Mouse (Mus musculus) forebrain, embryonic 13.5 days (tissue): ENCODE measurements around the gene Nrap. TPM values are rescaled to one million over a fixed set of nuclear protein-coding genes. Genes with fewer than 3 reads are reported as not detected.

Experiments used
- ATAC-seq: fragments of 200-750 bp; cut with Nextera tagmentation; 2 replicates; pipeline ENCODE4 v1.8.0; 2017
- H3K27ac ChIP-seq: fragments of 300-500 bp; sonication (generic); 2 replicates; pipeline ENCODE4 v1.5.1; 2015; ENCODE audit warnings: inconsistent platforms, mild to moderate bottlenecking, moderate library complexity
- H3K27me3 ChIP-seq: fragments of 300-500 bp; sonication (generic); 2 replicates; pipeline ENCODE4 v1.6.1; 2015; ENCODE audit warnings: mild to moderate bottlenecking, inconsistent platforms
- H3K36me3 ChIP-seq: fragments of 300-500 bp; sonication (generic); 2 replicates; pipeline ENCODE4 v1.6.1; 2015; ENCODE audit warnings: mild to moderate bottlenecking, inconsistent platforms; ENCODE audit not compliant: poor library complexity, severe bottlenecking
- H3K4me1 ChIP-seq: fragments of 300-500 bp; sonication (generic); 2 replicates; pipeline ENCODE4 v1.6.1; 2015; ENCODE audit warnings: inconsistent platforms
- H3K4me2 ChIP-seq: fragments of 300-500 bp; sonication (generic); 2 replicates; pipeline ENCODE4 v1.6.1; 2015; ENCODE audit warnings: inconsistent platforms, mild to moderate bottlenecking, moderate library complexity
- H3K4me3 ChIP-seq: fragments of 300-500 bp; sonication (generic); 2 replicates; pipeline ENCODE4 v1.5.1; 2015; ENCODE audit warnings: mild to moderate bottlenecking, inconsistent platforms
- H3K9ac ChIP-seq: fragments of 300-500 bp; sonication (generic); 2 replicates; pipeline ENCODE4 v1.6.1; 2015; ENCODE audit warnings: mild to moderate bottlenecking, inconsistent platforms
- H3K9me3 ChIP-seq: fragments of 300-500 bp; sonication (generic); replicated peaks from 2 replicates; pipeline ENCODE4 v1.6.1; 2016; ENCODE audit warnings: inconsistent platforms
- WGBS: fragments of 180-500 bp; shearing (Covaris S2); methylation state at CpG from one replicate; pipeline ENCODE4 v1.1.7; 2015; 5-methylcytosine and 5-hydroxymethylcytosine counted together
- polyA plus RNA-seq: library from polyadenylated mRNA; unstranded; fragments of >200 nt; fragmentation: Nextera tagmentation; extraction: Ambion mirVana; gene quantifications from 2 replicates; pipeline ENCODE4 v1.2.1, GENCODE M21; 2015

Nrap gene
- polyA plus RNA-seq, 1 experiment from 2014 or later, result 0.30 TPM

GRCm38 (mm10) chr19:56395183-56395935, 5.5 kb upstream of the Nrap start:
- Histone ChIP-seq H3K27ac (no peak overlapping the region), H3K4me3 (no peak overlapping the region), H3K4me2 (no peak overlapping the region), H3K9ac (no peak overlapping the region), H3K36me3 (no peaks in the 10 kb centered on the region), H3K9me3 (no peaks in the 10 kb centered on the region), H3K27me3 (peaks cover 24% of the 10 kb centered on the region), H3K4me1 (peaks cover 18% of the 10 kb centered on the region)
- ATAC-seq, result no peak
- 90% methylated on average over 16 of the region's 16 CpGs for WGBS

- WGBS, result 86% methylated on average over 9 of the region's 9 CpGs
- Histone ChIP-seq H3K4me1 (peaks cover 18% of the 10 kb centered on the region), H3K4me2 (no peak overlapping the region), H3K36me3 (no peaks in the 10 kb centered on the region), H3K9me3 (no peaks in the 10 kb centered on the region), H3K4me3 (no peak overlapping the region), H3K27me3 (peaks cover 24% of the 10 kb centered on the region), H3K9ac (no peak overlapping the region), H3K27ac (no peak overlapping the region)
- ATAC-seq, result no peak
Observed at GRCm38 (mm10) chr19:56393311-56393866, 3.6 kb upstream of the Nrap start.

- no peaks in the 10 kb centered on the region for H3K36me3 ChIP-seq
- no peak overlapping the region for H3K4me2 ChIP-seq
- no peak for ATAC-seq
- peaks cover 4% of the 10 kb centered on the region for H3K4me1 ChIP-seq
- peaks cover 20% of the 10 kb centered on the region for H3K27me3 ChIP-seq
- H3K9ac ChIP-seq, result no peak overlapping the region
- WGBS, result 84% methylated on average over 6 of the region's 6 CpGs
- no peak overlapping the region for H3K27ac ChIP-seq
- no peaks in the 10 kb centered on the region for H3K9me3 ChIP-seq
- H3K4me3 ChIP-seq, result no peak overlapping the region
Observed at GRCm38 (mm10) chr19:56391307-56392046, 1.6 kb upstream of the Nrap start.

GRCm38 (mm10) chr19:56389176-56389575, 661 bp downstream of the Nrap start:
- no peaks in the 10 kb centered on the region for H3K36me3 ChIP-seq
- no peak for ATAC-seq
- no peaks in the 10 kb centered on the region for H3K4me1 ChIP-seq
- WGBS, result 89% methylated on average over 11 of the region's 11 CpGs
- H3K4me3 ChIP-seq, result no peak overlapping the region
- no peaks in the 10 kb centered on the region for H3K9me3 ChIP-seq
- H3K27ac ChIP-seq, result no peak overlapping the region
- no peak overlapping the region for H3K4me2 ChIP-seq
- H3K27me3 ChIP-seq, result no peaks in the 10 kb centered on the region
- no peak overlapping the region for H3K9ac ChIP-seq

GRCm38 (mm10) chr19:56387726-56388302, 2.0 kb downstream of the Nrap start:
- Histone ChIP-seq H3K4me1 (no peaks in the 10 kb centered on the region), H3K4me2 (no peak overlapping the region), H3K27ac (no peak overlapping the region), H3K36me3 (no peaks in the 10 kb centered on the region), H3K27me3 (no peaks in the 10 kb centered on the region), H3K9me3 (no peaks in the 10 kb centered on the region), H3K9ac (no peak overlapping the region), H3K4me3 (no peak overlapping the region)
- WGBS, result 85% methylated on average over 4 of the region's 4 CpGs
- ATAC-seq, result no peak

- WGBS, result 77% methylated on average over 10 of the region's 10 CpGs
- H3K9ac ChIP-seq, result no peak overlapping the region
- H3K27me3 ChIP-seq, result no peaks in the 10 kb centered on the region
- H3K36me3 ChIP-seq, result no peaks in the 10 kb centered on the region
- H3K4me2 ChIP-seq, result no peak overlapping the region
- H3K9me3 ChIP-seq, result no peaks in the 10 kb centered on the region
- no peaks in the 10 kb centered on the region for H3K4me1 ChIP-seq
- ATAC-seq, result no peak
- no peak overlapping the region for H3K27ac ChIP-seq
- no peak overlapping the region for H3K4me3 ChIP-seq
Observed at GRCm38 (mm10) chr19:56386095-56386494, 3.7 kb downstream of the Nrap start.

GRCm38 (mm10) chr19:56385546-56385945, 4.3 kb downstream of the Nrap start:
- no peak overlapping the region for H3K4me2 ChIP-seq
- no peaks in the 10 kb centered on the region for H3K9me3 ChIP-seq
- no peaks in the 10 kb centered on the region for H3K4me1 ChIP-seq
- ATAC-seq, result no peak
- no peaks in the 10 kb centered on the region for H3K36me3 ChIP-seq
- H3K27me3 ChIP-seq, result no peaks in the 10 kb centered on the region
- no peak overlapping the region for H3K27ac ChIP-seq
- H3K9ac ChIP-seq, result no peak overlapping the region
- no peak overlapping the region for H3K4me3 ChIP-seq
- WGBS, result 86% methylated on average over 5 of the region's 5 CpGs

GRCm38 (mm10) chr19:56381407-56381806, 8.4 kb downstream of the Nrap start:
- H3K4me3 ChIP-seq, result no peak overlapping the region
- no peaks in the 10 kb centered on the region for H3K27me3 ChIP-seq
- H3K36me3 ChIP-seq, result no peaks in the 10 kb centered on the region
- 93% methylated on average over 10 of the region's 10 CpGs for WGBS
- H3K27ac ChIP-seq, result no peak overlapping the region
- no peak for ATAC-seq
- no peak overlapping the region for H3K9ac ChIP-seq
- 0 out of 2 replicates have a peak, but pooled peaks cover 3% of the 10 kb centered on the region for H3K9me3 ChIP-seq
- no peaks in the 10 kb centered on the region for H3K4me1 ChIP-seq
- H3K4me2 ChIP-seq, result no peak overlapping the region

- Histone ChIP-seq H3K36me3 (no peaks in the 10 kb centered on the region), H3K9ac (no peak overlapping the region), H3K4me1 (no peaks in the 10 kb centered on the region), H3K27me3 (no peaks in the 10 kb centered on the region), H3K4me3 (no peak overlapping the region), H3K9me3 (0 out of 2 replicates have a peak, but pooled peaks cover 3% of the 10 kb centered on the region), H3K27ac (no peak overlapping the region), H3K4me2 (no peak overlapping the region)
- ATAC-seq, result no peak
- WGBS, result 84% methylated on average over 7 of the region's 7 CpGs
Observed at GRCm38 (mm10) chr19:56380341-56380740, 9.5 kb downstream of the Nrap start.

- no peak overlapping the region for H3K9ac ChIP-seq
- H3K9me3 ChIP-seq, result 0 out of 2 replicates have a peak, but pooled peaks cover 3% of the 10 kb centered on the region
Observed at GRCm38 (mm10) chr19:56378554-56379172, 11.2 kb downstream of the Nrap start.

GRCm38 (mm10) chr19:56378007-56378406, 11.8 kb downstream of the Nrap start:
- no peaks in the 10 kb centered on the region for H3K27me3 ChIP-seq
- no peak overlapping the region for H3K9ac ChIP-seq
- H3K27ac ChIP-seq, result no peak overlapping the region
- H3K36me3 ChIP-seq, result no peaks in the 10 kb centered on the region
- no peak overlapping the region for H3K4me3 ChIP-seq
- no peak overlapping the region for H3K4me2 ChIP-seq
- ATAC-seq, result no peak
- 82% methylated on average over 5 of the region's 5 CpGs for WGBS
- 0 out of 2 replicates have a peak, but pooled peaks cover 3% of the 10 kb centered on the region for H3K9me3 ChIP-seq
- H3K4me1 ChIP-seq, result no peaks in the 10 kb centered on the region

More at GRCm38 (mm10) chr19:56378554-56379172, 11.2 kb downstream of the Nrap start:
- WGBS, result 85% methylated on average over 13 of the region's 13 CpGs
- H3K4me1 ChIP-seq, result no peaks in the 10 kb centered on the region
- no peak for ATAC-seq
- H3K36me3 ChIP-seq, result no peaks in the 10 kb centered on the region
- no peak overlapping the region for H3K27ac ChIP-seq
- no peak overlapping the region for H3K4me2 ChIP-seq
- no peak overlapping the region for H3K4me3 ChIP-seq
- no peaks in the 10 kb centered on the region for H3K27me3 ChIP-seq
